ENCODE assay signal across 31 mouse cellular contexts in the genomic region with DNA sequence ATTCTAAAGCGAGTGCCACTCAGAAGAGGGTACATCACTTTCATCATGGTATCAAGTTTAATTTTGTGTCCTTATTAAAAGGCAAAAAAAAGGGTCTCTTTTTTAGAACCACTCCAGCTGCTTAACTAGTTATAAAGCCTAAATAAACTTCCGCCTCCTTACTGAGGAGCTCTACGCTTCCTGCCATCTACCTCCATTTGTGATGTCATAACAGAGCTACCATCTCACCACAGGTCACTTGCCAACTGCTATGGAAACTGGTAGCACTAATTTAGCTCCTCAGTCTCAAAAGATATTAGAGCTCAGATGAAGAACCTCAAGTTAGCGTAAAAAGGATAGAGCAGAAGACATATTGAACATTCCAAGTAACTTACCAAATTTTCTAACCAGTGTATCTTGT. TPM values are rescaled to one million over a fixed set of nuclear protein-coding genes. Genes with fewer than 3 reads are reported as not detected.
"Had no signal": no experiment of that assay in that cellular context is flagged by ENCODE, and none has a peak within 500 bp of the region (broad histone marks: within the 10 kb centered on the region; RNA-seq: fewer than 3 reads in every experiment).

No protein-coding gene starts in this region.

- H3K27me3 ChIP-seq: limb, embryonic 12.5 days; limb, embryonic 15.5 days; lung, embryonic 15.5 days; megakaryocyte, embryonic 14.5 days; midbrain, embryonic 13.5 days; neural tube, embryonic 13.5 days; stomach, embryonic 15.5 days had no signal

- H3K9me3 ChIP-seq: limb, embryonic 12.5 days; limb, embryonic 15.5 days; lung, embryonic 15.5 days; megakaryocyte, embryonic 14.5 days; midbrain, embryonic 10.5 days; midbrain, embryonic 13.5 days; neural tube, embryonic 13.5 days; stomach, embryonic 15.5 days had no signal

- H3K4me3 ChIP-seq: limb, embryonic 12.5 days; limb, embryonic 15.5 days; lung, embryonic 15.5 days; megakaryocyte, embryonic 14.5 days; midbrain, embryonic 10.5 days; midbrain, embryonic 13.5 days; myocyte; neural tube, embryonic 13.5 days; stomach, embryonic 15.5 days had no signal

- H3K9ac ChIP-seq: limb, embryonic 12.5 days; limb, embryonic 15.5 days; liver, embryonic 14.5 days; lung, embryonic 15.5 days; midbrain, embryonic 13.5 days; neural tube, embryonic 13.5 days; stomach, embryonic 15.5 days had no signal

- ATAC-seq: midbrain, embryonic 13.5 days; midbrain, embryonic 16.5 days had no signal

- H3K4me1 ChIP-seq: stomach, embryonic 15.5 days had no signal

- H3K27ac ChIP-seq: limb, embryonic 12.5 days; limb, embryonic 15.5 days; liver, embryonic 14.5 days; lung, embryonic 15.5 days; midbrain, embryonic 10.5 days; midbrain, embryonic 13.5 days; neural tube, embryonic 13.5 days; stomach, embryonic 15.5 days had no signal

- DNase-seq: kidney, adult 18-20 months; kidney, adult 9 months; kidney, postnatal 14 days; kidney, postnatal 4 days; left cerebral cortex, postnatal 4 days; lung, adult 18-20 months; lung, postnatal 10 days; lung, postnatal 36 days; retina, postnatal 1 day; right cerebral cortex, postnatal 25 days; spleen, adult 18-20 months; thymus, adult 2 months; thymus, postnatal 25 days had no signal

- H3K36me3 ChIP-seq: stomach, embryonic 15.5 days had no signal

- H3K4me2 ChIP-seq: limb, embryonic 12.5 days; limb, embryonic 15.5 days; lung, embryonic 15.5 days; midbrain, embryonic 13.5 days; neural tube, embryonic 13.5 days; stomach, embryonic 15.5 days had no signal

RNA-seq across cellular contexts. Expression of a gene that starts 39.9 kb away (rescaled TPM):
- total RNA-seq: layer of hippocampus, adult 18-20 months; layer of hippocampus, postnatal 14 days; left cerebral cortex, adult 8-10 months; left cerebral cortex, postnatal 14 days; left cerebral cortex, postnatal 4 days; monocyte, adult 5-6 weeks; neutrophil, adult 5-6 weeks had no signal
- polyA plus RNA-seq: kidney, embryonic 16.5 days; limb, embryonic 12.5 days; lung, embryonic 15.5 days; midbrain, embryonic 10.5 days; midbrain, embryonic 13.5 days; midbrain, embryonic 16.5 days; neural tube, embryonic 13.5 days; stomach, embryonic 15.5 days had no signal
